Comparison of ENCODE assay signal across 8 mouse cellular contexts in the genomic region with DNA sequence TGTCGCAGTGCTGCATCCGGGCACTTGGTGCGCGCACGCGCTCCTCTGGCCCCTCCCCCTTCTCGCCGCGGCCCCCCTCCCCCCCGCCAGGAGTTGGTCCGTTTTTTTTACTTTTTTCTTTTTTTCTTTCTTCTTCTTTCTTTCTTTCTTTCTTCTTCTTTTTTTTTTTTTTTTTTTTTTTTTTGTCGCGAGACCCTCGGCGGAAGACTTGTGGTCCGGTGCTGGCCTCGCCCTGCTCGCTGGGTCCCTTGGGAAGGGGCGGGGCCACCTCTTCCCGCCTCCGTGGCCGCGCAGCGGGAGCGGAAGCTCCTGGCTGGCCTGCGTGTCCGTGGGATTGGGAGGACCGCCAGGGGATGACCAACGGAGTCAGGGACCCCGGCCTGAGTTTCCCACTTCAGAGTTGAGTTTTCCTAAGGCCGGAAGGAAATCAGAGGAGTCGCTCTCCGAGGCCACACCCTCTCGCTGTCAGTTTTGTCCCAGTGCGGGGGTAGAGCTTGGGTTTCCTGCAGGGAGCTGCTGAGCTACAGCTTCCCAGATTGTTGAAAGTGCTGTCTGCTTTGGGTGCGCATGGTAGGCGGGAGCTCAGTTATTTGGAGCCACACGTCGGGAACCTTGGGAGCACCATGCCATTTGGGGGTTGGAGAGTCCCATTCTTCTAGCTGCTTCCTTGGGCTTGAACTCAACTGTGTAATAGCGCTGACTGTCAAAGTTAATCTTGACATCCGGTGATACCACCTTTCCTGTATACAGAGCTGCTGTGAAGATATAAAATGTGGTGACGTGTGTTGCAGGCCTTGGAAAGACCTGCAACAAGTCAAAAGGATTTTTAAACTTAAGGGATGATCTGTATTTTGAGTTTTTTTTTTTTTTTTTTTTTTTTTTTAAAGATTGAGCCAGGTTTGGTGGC. TPM values are rescaled to one million over a fixed set of nuclear protein-coding genes. Genes with fewer than 3 reads are reported as not detected.
A peak's percentile ranks its signal among the peaks of the same experiment; 100 is the strongest.
DNase-seq lines count a peak whose midpoint lies in the region; ATAC-seq lines count a peak whose summit lies in the region.

No protein-coding gene starts in this region.

- peaks cover 43% of the 10 kb centered on the region for H3K36me3 ChIP-seq in intestine, embryonic 14.5 days (ENCODE audit: control insufficient read depth, insufficient read depth, low read length)

- peak overlapping the region; percentile 100 for H3K9ac ChIP-seq in intestine, embryonic 14.5 days (ENCODE audit: low read length)

- H3K27ac ChIP-seq in intestine, embryonic 14.5 days (ENCODE audit: low read depth), result peak overlapping the region; percentile 97

- peaks cover 20% of the 10 kb centered on the region for H3K4me1 ChIP-seq in intestine, embryonic 14.5 days (replicated peaks; ENCODE audit: control insufficient read depth, insufficient read depth, low read length)

- intact Hi-C loops in gastrocnemius, postnatal 14 days (cut with DNase I; ENCODE audit: low total_unique reads), result no loop called here
- intact Hi-C loops in left cerebral cortex, postnatal 25 days (cut with DNase I), result no loop called here

- no peaks in the 10 kb centered on the region for H3K9me3 ChIP-seq in intestine, embryonic 14.5 days (ENCODE audit: control insufficient read depth, low read length)

- under 1% methylated on average over 41 of the region's 42 CpGs for WGBS in intestine, embryonic 14.5 days

- H3K4me2 ChIP-seq in intestine, embryonic 14.5 days (ENCODE audit: low read length), result peak overlapping the region; percentile 87

- H3K27me3 ChIP-seq in intestine, embryonic 14.5 days (replicated peaks; ENCODE audit: control insufficient read depth, insufficient read depth, low read length), result no peaks in the 10 kb centered on the region

- peak overlapping the region; percentile 96 for H3K4me3 ChIP-seq in intestine, embryonic 14.5 days (ENCODE audit: low read depth, low read length)

- DNase-seq in adrenal gland, adult 8-10 months, result peak; percentile 73
- peak; percentile 82 for DNase-seq in embryo, embryonic 10.5 days (ENCODE audit: low spot score)
- peak; percentile 87 for DNase-seq in gastrocnemius, postnatal 14 days
- DNase-seq in intestine, embryonic 14.5 days (ENCODE audit: low spot score), result peak; percentile 87
- peak; percentile 60 to 74 for DNase-seq in left cerebral cortex, postnatal 25 days (ENCODE audit: low spot score in 2 of 2)
- peak; percentile 58 for DNase-seq in right cerebral cortex, postnatal 4 days
- peak; percentile 77 for DNase-seq in yolk sac, embryonic 10.5 days (ENCODE audit: low spot score)

- ATAC-seq in intestine, embryonic 14.5 days (replicated peaks; ENCODE audit: low FRiP score, low TSS enrichment, low read depth), result peak; percentile 42; the same call in 1 of the 2 replicates
- ATAC-seq in megakaryocyte-erythroid progenitor cell, adult 5-6 weeks (replicated peaks; ENCODE audit: low FRiP score, low TSS enrichment, poor library complexity, severe bottlenecking), result peak; percentile 35

RNA-seq across cellular contexts. Expression of gene Fus, which starts 0.9 kb away (rescaled TPM):
- total RNA-seq in adrenal gland, adult 8-10 months (2022), result 100 to 1,000 TPM; 106 to 430 (median 307) TPM
- 100 to 1,000 TPM; 111 to 123 TPM for total RNA-seq in gastrocnemius, postnatal 14 days (2021)
- 52.5 and 59.5 TPM in 2 replicates for polyA plus RNA-seq in intestine, embryonic 14.5 days (2014; fragmentation: Nextera tagmentation; extraction: Ambion mirVana)
- 100 to 1,000 TPM; 270 to 316 TPM for total RNA-seq in left cerebral cortex, postnatal 25 days (2021)
- total RNA-seq in megakaryocyte-erythroid progenitor cell, adult 5-6 weeks (2014; fragmentation: Nextera tagmentation), result 315 and 387 TPM in 2 replicates
- total RNA-seq in megakaryocyte-erythroid progenitor cell, adult 5-6 weeks (2017), result 61.4 and 85.2 TPM in 2 replicates

RNA-seq across cellular contexts. Expression of gene Prss36, which starts 21.6 kb away (rescaled TPM):
- total RNA-seq in adrenal gland, adult 8-10 months (2022), result 10 to 100 TPM in 2 of 4 experiments, 1 to 10 TPM in 2; 8.4 to 10.5 (median 9.6) TPM
- 1 to 10 TPM; 6.5 to 8.2 TPM for total RNA-seq in gastrocnemius, postnatal 14 days (2021)
- 8.6 and 11.0 TPM in 2 replicates for polyA plus RNA-seq in intestine, embryonic 14.5 days (2014; fragmentation: Nextera tagmentation; extraction: Ambion mirVana)
- total RNA-seq in left cerebral cortex, postnatal 25 days (2021), result 1 to 10 TPM; 8.0 to 9.3 TPM
- total RNA-seq in megakaryocyte-erythroid progenitor cell, adult 5-6 weeks (2014; fragmentation: Nextera tagmentation), result 2.8 and 9.8 TPM in 2 replicates
- 2.5 and 3.4 TPM in 2 replicates for total RNA-seq in megakaryocyte-erythroid progenitor cell, adult 5-6 weeks (2017)

RNA-seq across cellular contexts. Expression of gene Pycard, which starts 25.5 kb away (rescaled TPM):
- 1 to 10 TPM; 4.0 to 5.8 (median 4.5) TPM for total RNA-seq in adrenal gland, adult 8-10 months (2022)
- 1 to 10 TPM; 1.8 to 1.9 TPM for total RNA-seq in gastrocnemius, postnatal 14 days (2021)
- polyA plus RNA-seq in intestine, embryonic 14.5 days (2014; fragmentation: Nextera tagmentation; extraction: Ambion mirVana), result 208 and 275 TPM in 2 replicates
- total RNA-seq in left cerebral cortex, postnatal 25 days (2021), result 1 to 10 TPM; 2.3 to 4.0 TPM
- total RNA-seq in megakaryocyte-erythroid progenitor cell, adult 5-6 weeks (2014; fragmentation: Nextera tagmentation), result 41.8 and 56.1 TPM in 2 replicates
- total RNA-seq in megakaryocyte-erythroid progenitor cell, adult 5-6 weeks (2017), result 10.2 and 10.6 TPM in 2 replicates

RNA-seq across cellular contexts. Expression of gene Trim72, which starts 35.6 kb away (rescaled TPM):
- under 1 TPM in 3 of 4 experiments, not detected in 1; 0.12 to 0.31 (median 0.24) TPM for total RNA-seq in adrenal gland, adult 8-10 months (2022)
- total RNA-seq in gastrocnemius, postnatal 14 days (2021), result 100 to 1,000 TPM; 246 TPM
- polyA plus RNA-seq in intestine, embryonic 14.5 days (2014; fragmentation: Nextera tagmentation; extraction: Ambion mirVana), result 0.16 TPM in 1 of 2 replicates, not detected in the other
- total RNA-seq in left cerebral cortex, postnatal 25 days (2021), result 1 to 10 TPM; 1.1 to 1.5 TPM
- total RNA-seq in megakaryocyte-erythroid progenitor cell, adult 5-6 weeks (2014; fragmentation: Nextera tagmentation), result not detected in 2 replicates
- 0.52 TPM in 1 of 2 replicates, not detected in the other for total RNA-seq in megakaryocyte-erythroid progenitor cell, adult 5-6 weeks (2017)

RNA-seq across cellular contexts. Expression of gene Prss8, which starts 38.3 kb away (rescaled TPM):
- total RNA-seq in adrenal gland, adult 8-10 months (2022), result under 1 TPM in 1 of 4 experiments, not detected in 3; 0.16 TPM
- total RNA-seq in gastrocnemius, postnatal 14 days (2021), result not detected
- 39.8 and 41.6 TPM in 2 replicates for polyA plus RNA-seq in intestine, embryonic 14.5 days (2014; fragmentation: Nextera tagmentation; extraction: Ambion mirVana)
- under 1 TPM in 1 of 2 experiments, not detected in 1; 0.64 TPM for total RNA-seq in left cerebral cortex, postnatal 25 days (2021)
- not detected in 2 replicates for total RNA-seq in megakaryocyte-erythroid progenitor cell, adult 5-6 weeks (2014; fragmentation: Nextera tagmentation)
- total RNA-seq in megakaryocyte-erythroid progenitor cell, adult 5-6 weeks (2017), result not detected in 2 replicates

Comparison
In these comparisons a context has a peak if more than half of its experiments do, and no peak if none do; other contexts are left out.
1. Peak in every context shown above with its lines: DNase-seq, ATAC-seq, H3K4me3 ChIP-seq and H3K27ac ChIP-seq.